Mouse (Mus musculus): Measurements from ENCODE around the gene C1ra. TPM values are rescaled to one million over a fixed set of nuclear protein-coding genes. Genes with fewer than 3 reads are reported as not detected.
"Not testable (repeated sequence)": the region's sequence is repeated elsewhere in the genome, so short reads cannot be mapped to it uniquely, and the experiment has no call there.

Gene C1ra
- total RNA-seq, 2 experiments from 2014 or later: 2.4 to 5.4 TPM

- not testable (repeated sequence) for ATAC-seq (replicated peaks; ENCODE audit: low FRiP score, poor library complexity, severe bottlenecking)
Measured at GRCm38 (mm10) chr6:124536125-124536829, 24.1 kb downstream of the C1ra start.

- not testable (repeated sequence) for ATAC-seq (replicated peaks; ENCODE audit: low FRiP score, poor library complexity, severe bottlenecking)
Measured at GRCm38 (mm10) chr6:124541176-124541575, 29.0 kb downstream of the C1ra start.

DNA sequence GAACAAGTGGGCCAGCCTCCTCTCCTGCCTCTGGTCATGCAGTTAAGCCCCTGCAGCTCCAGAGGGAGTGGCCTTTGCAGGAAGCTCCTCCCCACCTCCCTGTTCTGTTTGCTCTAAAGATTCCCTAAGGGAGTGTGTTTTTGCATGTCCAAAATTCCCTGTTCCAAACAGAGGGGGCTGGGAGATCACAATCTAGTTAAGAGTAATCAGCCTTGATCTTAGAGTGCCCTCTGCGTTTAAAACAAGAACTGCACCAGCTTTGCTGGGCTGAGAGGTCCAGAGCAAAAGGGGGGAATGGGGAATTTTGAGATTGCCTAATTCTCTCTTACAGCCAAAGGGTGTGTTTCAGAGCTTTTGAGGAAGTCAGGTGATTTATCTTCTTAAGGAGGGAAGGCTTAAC lies 30.1 kb downstream of the C1ra start, which contains the start of gene C1s1:
C1s1 (minus strand) TSS at position 76 of the 400 bp plus-strand sequence.
- ATAC-seq (replicated peaks; ENCODE audit: low FRiP score, poor library complexity, severe bottlenecking): not testable (repeated sequence)

DNA sequence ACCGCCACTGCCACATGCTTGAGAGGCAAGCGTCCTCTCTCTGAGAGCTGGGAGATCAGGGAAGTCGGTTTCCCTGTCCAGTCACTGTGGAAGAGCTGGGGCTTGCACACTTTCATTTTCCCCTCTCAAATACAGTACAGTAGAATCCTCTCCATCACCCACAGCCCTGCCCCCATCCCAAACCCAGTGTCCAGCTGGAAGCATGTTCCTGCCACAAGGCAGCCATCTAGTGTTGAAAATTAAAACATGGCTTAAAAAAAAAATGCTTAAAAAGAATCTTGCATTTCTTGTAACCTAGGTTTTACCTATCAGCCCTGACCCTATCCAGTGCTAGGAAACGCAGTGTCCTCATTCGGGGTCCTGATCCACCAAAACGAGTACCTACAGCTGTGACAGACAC lies 32.3 kb downstream of the C1ra start:
- ATAC-seq (replicated peaks; ENCODE audit: low FRiP score, poor library complexity, severe bottlenecking): no peak

DNA sequence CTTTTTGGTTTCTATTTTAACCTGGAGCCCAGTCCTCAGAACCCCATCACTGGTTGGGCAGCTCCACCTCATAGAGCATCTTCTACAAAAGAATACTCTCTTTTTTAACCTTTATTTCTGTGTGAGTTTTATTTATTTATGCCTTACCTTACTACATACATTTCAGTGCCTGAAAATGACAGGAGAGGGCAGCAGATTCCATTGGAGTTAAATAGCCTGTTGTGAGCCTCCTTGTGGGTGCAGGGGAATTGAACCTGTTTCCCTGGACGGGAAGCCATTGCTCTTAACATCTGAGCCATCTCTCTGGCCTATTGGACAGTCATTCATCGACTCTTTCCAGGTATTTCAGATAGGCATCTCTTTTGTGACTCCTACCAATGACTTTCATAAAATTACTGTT lies 33.2 kb downstream of the C1ra start:
- ATAC-seq (replicated peaks; ENCODE audit: low FRiP score, poor library complexity, severe bottlenecking): no peak

DNA sequence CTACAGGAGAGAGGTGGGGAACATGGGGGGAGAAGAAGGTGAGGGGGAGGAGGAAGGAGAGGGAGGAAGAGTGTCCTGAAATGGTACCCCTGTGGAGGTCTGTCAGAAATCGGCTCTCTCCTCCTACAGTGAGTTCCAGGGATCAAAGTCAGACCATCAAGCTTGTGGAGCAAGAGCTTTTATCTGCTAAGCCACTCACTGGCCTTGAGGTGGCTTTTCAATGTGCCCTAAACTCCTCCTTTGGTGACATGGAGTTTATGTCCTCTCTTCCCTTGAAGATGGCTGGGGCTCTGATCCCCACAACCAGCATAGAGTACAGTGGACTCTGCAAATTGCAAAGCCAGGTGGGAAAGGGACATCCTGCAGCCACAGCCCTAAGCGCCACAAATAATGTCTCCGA lies 35.8 kb downstream of the C1ra start:
- ATAC-seq (replicated peaks; ENCODE audit: low FRiP score, poor library complexity, severe bottlenecking): peak; percentile 89

- peak; percentile 67 for ATAC-seq (replicated peaks; ENCODE audit: low FRiP score, poor library complexity, severe bottlenecking)
Measured at GRCm38 (mm10) chr6:124549023-124549550, 36.9 kb downstream of the C1ra start.

DNA sequence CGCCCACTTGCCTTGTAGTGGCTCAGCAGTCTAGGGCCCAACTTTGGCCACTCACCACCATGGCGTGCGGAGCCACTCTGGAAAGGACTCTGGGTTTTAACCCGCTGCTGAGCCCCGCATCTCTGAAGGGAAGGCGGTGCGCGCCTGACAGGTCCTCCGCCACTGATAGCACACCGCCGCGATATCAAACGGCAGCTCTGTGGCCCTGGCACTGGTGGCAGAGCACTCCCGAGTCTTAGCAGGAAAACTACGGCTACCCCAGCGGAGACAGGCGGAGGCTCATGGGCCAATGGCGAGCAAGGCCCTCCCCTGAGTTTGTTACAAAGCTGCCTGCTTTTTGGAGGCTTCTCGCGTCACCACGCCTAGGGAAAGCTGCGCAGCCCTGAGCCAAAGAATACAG lies 40.6 kb downstream of the C1ra start:
- ATAC-seq (replicated peaks; ENCODE audit: low FRiP score, poor library complexity, severe bottlenecking): no peak

- peak; percentile 63; the same call in 1 of the 2 replicates for ATAC-seq (replicated peaks; ENCODE audit: low FRiP score, poor library complexity, severe bottlenecking)
Measured at GRCm38 (mm10) chr6:124555956-124556355, 43.8 kb downstream of the C1ra start.

GRCm38 (mm10) chr6:124561156-124561555 lies 49.0 kb downstream of the C1ra start:
- not testable (repeated sequence) for ATAC-seq (replicated peaks; ENCODE audit: low FRiP score, poor library complexity, severe bottlenecking)

GRCm38 (mm10) chr6:124561611-124562010 lies 49.4 kb downstream of the C1ra start:
- not testable (repeated sequence) for ATAC-seq (replicated peaks; ENCODE audit: low FRiP score, poor library complexity, severe bottlenecking)

DNA sequence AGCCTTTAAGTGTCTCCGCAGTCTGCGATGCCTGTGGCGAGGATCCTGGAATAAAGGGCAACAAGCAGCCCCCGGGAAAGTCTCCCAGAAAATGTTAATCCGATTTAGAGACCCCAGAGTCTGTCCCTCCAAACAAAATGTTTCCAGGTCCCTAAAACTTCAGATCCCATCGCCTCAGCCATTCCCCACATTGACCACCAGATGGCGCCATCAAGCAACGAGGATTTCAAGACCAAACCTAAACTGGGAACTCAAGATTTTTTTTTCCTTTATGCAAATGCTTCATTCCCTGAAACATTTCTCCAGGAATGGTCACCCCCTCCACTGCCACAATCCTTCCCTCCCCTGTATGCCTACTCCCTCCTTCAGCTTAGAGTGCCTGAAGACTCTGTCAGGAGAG lies 57.8 kb downstream of the C1ra start, which contains the start of gene C1rb:
C1rb (plus strand) TSS at position 269 of the 400 bp plus-strand sequence.
- ATAC-seq (replicated peaks; ENCODE audit: low FRiP score, poor library complexity, severe bottlenecking): no peak

Other genes starting within 250 kb of the C1ra start
- gene Cd163, start 207.7 kb upstream of the C1ra start, total RNA-seq (2015; ENCODE audit: low replicate concordance): 8.4 and 9.7 TPM in 2 replicates
- 27.2 and 37.1 TPM in 2 replicates for gene Cd163, start 207.7 kb upstream of the C1ra start, total RNA-seq (2017; ENCODE audit: low replicate concordance)
- gene Pex5, start 97.3 kb upstream of the C1ra start, total RNA-seq (2015; ENCODE audit: low replicate concordance): 0.84 and 5.0 TPM in 2 replicates
- gene Pex5, start 97.3 kb upstream of the C1ra start, total RNA-seq (2017; ENCODE audit: low replicate concordance): 3.7 and 6.3 TPM in 2 replicates
- 6.1 TPM in 1 of 2 replicates, not detected in the other for gene Clstn3, start 47.6 kb upstream of the C1ra start, total RNA-seq (2015; ENCODE audit: low replicate concordance)
- 0.68 and 1.0 TPM in 2 replicates for gene Clstn3, start 47.6 kb upstream of the C1ra start, total RNA-seq (2017; ENCODE audit: low replicate concordance)
- gene C1rl, start 19.3 kb upstream of the C1ra start, total RNA-seq (2015; ENCODE audit: low replicate concordance): 1.8 and 4.2 TPM in 2 replicates
- gene C1rl, start 19.3 kb upstream of the C1ra start, total RNA-seq (2017; ENCODE audit: low replicate concordance): 0.39 and 0.91 TPM in 2 replicates
- 0.84 TPM in 1 of 2 replicates, not detected in the other for gene C1s1, start 30.0 kb downstream of the C1ra start, total RNA-seq (2015; ENCODE audit: low replicate concordance)
- gene C1s1, start 30.0 kb downstream of the C1ra start, total RNA-seq (2017; ENCODE audit: low replicate concordance): 1.4 TPM in 1 of 2 replicates, not detected in the other
- not detected in 2 replicates for gene C1rb, start 57.9 kb downstream of the C1ra start, total RNA-seq (2015; ENCODE audit: low replicate concordance)
- gene C1rb, start 57.9 kb downstream of the C1ra start, total RNA-seq (2017; ENCODE audit: low replicate concordance): not detected in 2 replicates
- gene C1s2, start 123.7 kb downstream of the C1ra start, total RNA-seq (2015; ENCODE audit: low replicate concordance): not detected in 2 replicates
- gene C1s2, start 123.7 kb downstream of the C1ra start, total RNA-seq (2017; ENCODE audit: low replicate concordance): not detected in 2 replicates
- 452 and 538 TPM in 2 replicates for gene Lpcat3, start 150.6 kb downstream of the C1ra start, total RNA-seq (2015; ENCODE audit: low replicate concordance)
- 191 and 249 TPM in 2 replicates for gene Lpcat3, start 150.6 kb downstream of the C1ra start, total RNA-seq (2017; ENCODE audit: low replicate concordance)
- 103 and 153 TPM in 2 replicates for gene Emg1, start 199.8 kb downstream of the C1ra start, total RNA-seq (2015; ENCODE audit: low replicate concordance)
- gene Emg1, start 199.8 kb downstream of the C1ra start, total RNA-seq (2017; ENCODE audit: low replicate concordance): 69.4 and 86.4 TPM in 2 replicates
- gene Phb2, start 199.9 kb downstream of the C1ra start, total RNA-seq (2015; ENCODE audit: low replicate concordance): 61.2 and 143 TPM in 2 replicates
- gene Phb2, start 199.9 kb downstream of the C1ra start, total RNA-seq (2017; ENCODE audit: low replicate concordance): 76.0 and 79.9 TPM in 2 replicates
- 39.3 and 91.8 TPM in 2 replicates for gene Ptpn6, start 226.3 kb downstream of the C1ra start, total RNA-seq (2015; ENCODE audit: low replicate concordance)
- gene Ptpn6, start 226.3 kb downstream of the C1ra start, total RNA-seq (2017; ENCODE audit: low replicate concordance): 91.8 and 94.2 TPM in 2 replicates
- gene Grcc10, start 229.0 kb downstream of the C1ra start, total RNA-seq (2015; ENCODE audit: low replicate concordance): 26.0 and 63.4 TPM in 2 replicates
- gene Grcc10, start 229.0 kb downstream of the C1ra start, total RNA-seq (2017; ENCODE audit: low replicate concordance): 21.9 and 23.3 TPM in 2 replicates
- not detected in 2 replicates for gene Gm45234, start 243.6 kb downstream of the C1ra start, total RNA-seq (2015; ENCODE audit: low replicate concordance)
- not detected in 2 replicates for gene Gm45234, start 243.6 kb downstream of the C1ra start, total RNA-seq (2017; ENCODE audit: low replicate concordance)
- gene Atn1, start 244.1 kb downstream of the C1ra start, total RNA-seq (2015; ENCODE audit: low replicate concordance): 9.4 and 13.8 TPM in 2 replicates
- 0.15 and 0.51 TPM in 2 replicates for gene Atn1, start 244.1 kb downstream of the C1ra start, total RNA-seq (2017; ENCODE audit: low replicate concordance)